Mouse (Mus musculus): ENCODE results near the gene Acox3. TPM values are rescaled to one million over a fixed set of nuclear protein-coding genes. Genes with fewer than 3 reads are reported as not detected.

Gene Acox3
- polyA plus RNA-seq, 1 experiment, result 0.11 TPM

DNA sequence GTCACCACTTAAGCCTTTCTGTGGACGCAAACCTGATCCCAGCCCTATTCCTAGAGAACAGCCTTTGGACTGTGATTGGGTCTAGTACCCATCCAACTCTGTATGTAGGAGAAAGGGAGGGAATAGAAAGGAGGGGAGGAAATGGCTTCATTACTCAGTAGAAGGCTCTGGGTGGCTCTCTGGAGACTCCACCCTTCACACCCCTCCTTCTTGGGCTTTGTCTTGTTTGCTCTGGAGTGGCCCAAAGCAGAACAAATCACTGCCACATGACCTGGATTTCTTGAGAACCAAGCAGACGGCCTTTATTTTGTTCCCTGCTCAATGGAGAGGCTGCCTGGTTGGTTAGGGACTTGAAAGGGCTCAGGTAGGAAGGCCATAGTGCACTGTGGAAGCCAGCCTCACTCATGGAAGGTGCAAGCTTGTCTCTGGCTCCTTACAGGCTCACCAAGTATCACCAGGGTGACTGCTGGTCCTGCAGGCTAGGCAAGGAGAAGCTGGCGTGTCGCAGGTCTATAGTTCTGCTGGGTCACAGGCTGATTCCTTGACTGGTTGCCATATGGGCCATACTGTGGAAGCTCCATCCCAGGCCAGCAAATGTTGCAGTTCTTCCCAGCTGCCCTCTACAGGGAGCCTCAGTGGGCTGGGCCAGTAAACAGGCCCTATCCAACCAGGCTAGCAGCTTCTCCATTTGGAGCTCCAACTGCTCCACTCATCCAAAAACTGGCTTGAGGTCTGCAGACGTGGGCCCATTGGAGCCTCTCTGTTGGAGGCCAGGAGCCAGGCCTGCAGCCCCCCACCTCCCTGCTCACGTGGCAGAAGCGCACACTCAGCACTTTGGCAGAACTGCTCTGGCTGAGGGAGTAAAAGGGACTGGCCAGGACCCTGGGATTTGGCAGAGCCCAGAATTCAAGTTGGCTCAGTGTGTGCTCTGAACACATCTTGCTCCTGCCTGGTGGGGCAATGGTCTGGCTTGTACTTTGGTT is 30.7 kb upstream of the Acox3 start:
- Histone ChIP-seq H3K27me3 (ENCODE audit: control insufficient read depth) (no peaks in the 10 kb centered on the region), H3K4me3 (replicated peaks) (no peak overlapping the region), H3K4me1 (ENCODE audit: control insufficient read depth) (no peaks in the 10 kb centered on the region), H3K36me3 (ENCODE audit: control insufficient read depth) (peaks cover 19% of the 10 kb centered on the region), H3K9me3 (ENCODE audit: control insufficient read depth, low read length) (no peaks in the 10 kb centered on the region)
- TF ChIP-seq GATA1 (IDR thresholded peaks at IDR 0.05; ENCODE audit: low read length), result no peak
- TF ChIP-seq TAL1 (IDR thresholded peaks at IDR 0.05; ENCODE audit: low read length), result no peak

GRCm38 (mm10) chr5:35552838-35553539 is 29.9 kb upstream of the Acox3 start:
- Histone ChIP-seq H3K4me1 (ENCODE audit: control insufficient read depth) (no peaks in the 10 kb centered on the region), H3K27me3 (ENCODE audit: control insufficient read depth) (no peaks in the 10 kb centered on the region), H3K36me3 (ENCODE audit: control insufficient read depth) (peaks cover 28% of the 10 kb centered on the region), H3K9me3 (ENCODE audit: control insufficient read depth, low read length) (no peaks in the 10 kb centered on the region), H3K4me3 (replicated peaks) (no peak overlapping the region)
- TF ChIP-seq GATA1 (IDR thresholded peaks at IDR 0.05; ENCODE audit: low read length), result no peak
- TF ChIP-seq TAL1 (IDR thresholded peaks at IDR 0.05; ENCODE audit: low read length), result no peak

GRCm38 (mm10) chr5:35556393-35556792 is 26.4 kb upstream of the Acox3 start:
- Histone ChIP-seq H3K9me3 (ENCODE audit: control insufficient read depth, low read length) (no peaks in the 10 kb centered on the region), H3K27me3 (ENCODE audit: control insufficient read depth) (no peaks in the 10 kb centered on the region), H3K4me1 (ENCODE audit: control insufficient read depth) (no peaks in the 10 kb centered on the region), H3K4me3 (replicated peaks) (no peak overlapping the region), H3K36me3 (ENCODE audit: control insufficient read depth) (peaks cover 60% of the 10 kb centered on the region)
- no peak for TF ChIP-seq TAL1 (IDR thresholded peaks at IDR 0.05; ENCODE audit: low read length)
- no peak for TF ChIP-seq GATA1 (IDR thresholded peaks at IDR 0.05; ENCODE audit: low read length)

DNA sequence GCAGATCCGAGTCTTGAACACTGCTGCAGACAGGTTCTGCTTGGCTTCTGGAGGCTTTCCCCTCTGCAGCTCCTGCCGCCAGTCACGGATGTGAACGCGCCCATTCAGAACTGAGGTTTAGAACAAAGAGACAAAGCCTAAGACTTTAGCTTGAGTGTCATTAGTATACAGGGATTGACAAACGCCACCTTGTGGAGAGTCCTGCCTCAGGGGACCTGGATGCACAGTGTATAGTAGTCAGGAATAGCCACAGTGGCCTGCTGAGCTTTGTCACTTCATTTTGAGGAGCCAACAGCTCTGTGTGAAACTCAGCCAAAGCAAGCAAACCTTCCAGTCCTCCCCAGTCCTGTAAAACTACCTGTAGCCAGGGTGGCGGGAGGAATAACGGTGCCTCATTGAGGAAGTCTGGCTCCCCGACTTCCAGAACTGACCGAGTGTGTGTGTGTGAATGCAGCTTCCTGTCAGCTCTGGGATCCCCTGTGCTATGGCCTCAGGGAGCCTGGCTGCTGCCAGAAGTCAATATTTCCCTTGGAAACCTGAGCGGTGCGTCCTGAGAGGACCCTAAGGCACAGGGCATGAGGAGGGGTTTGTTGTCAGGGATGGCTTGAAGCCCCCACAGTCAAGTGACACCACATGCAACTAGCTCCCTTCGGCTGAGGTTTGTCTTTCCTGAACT is 24.8 kb upstream of the Acox3 start:
- no peak overlapping the region for H3K4me3 ChIP-seq (replicated peaks)

GRCm38 (mm10) chr5:35559447-35559846 is 23.4 kb upstream of the Acox3 start:
- H3K9me3 ChIP-seq (ENCODE audit: control insufficient read depth, low read length), result no peaks in the 10 kb centered on the region
- no peaks in the 10 kb centered on the region for H3K27me3 ChIP-seq (ENCODE audit: control insufficient read depth)
- no peak for TF ChIP-seq TAL1 (IDR thresholded peaks at IDR 0.05; ENCODE audit: low read length)
- no peak overlapping the region for H3K4me3 ChIP-seq (replicated peaks)
- no peaks in the 10 kb centered on the region for H3K4me1 ChIP-seq (ENCODE audit: control insufficient read depth)
- H3K36me3 ChIP-seq (ENCODE audit: control insufficient read depth), result peaks cover 90% of the 10 kb centered on the region

More for the DNA sequence above, 24.8 kb upstream of the Acox3 start:
- Histone ChIP-seq H3K27me3 (ENCODE audit: control insufficient read depth) (no peaks in the 10 kb centered on the region), H3K4me1 (ENCODE audit: control insufficient read depth) (no peaks in the 10 kb centered on the region), H3K36me3 (ENCODE audit: control insufficient read depth) (peaks cover 77% of the 10 kb centered on the region), H3K9me3 (ENCODE audit: control insufficient read depth, low read length) (no peaks in the 10 kb centered on the region)
- TF ChIP-seq GATA1 (IDR thresholded peaks at IDR 0.05; ENCODE audit: low read length), result no peak
- no peak for TF ChIP-seq TAL1 (IDR thresholded peaks at IDR 0.05; ENCODE audit: low read length)

DNA sequence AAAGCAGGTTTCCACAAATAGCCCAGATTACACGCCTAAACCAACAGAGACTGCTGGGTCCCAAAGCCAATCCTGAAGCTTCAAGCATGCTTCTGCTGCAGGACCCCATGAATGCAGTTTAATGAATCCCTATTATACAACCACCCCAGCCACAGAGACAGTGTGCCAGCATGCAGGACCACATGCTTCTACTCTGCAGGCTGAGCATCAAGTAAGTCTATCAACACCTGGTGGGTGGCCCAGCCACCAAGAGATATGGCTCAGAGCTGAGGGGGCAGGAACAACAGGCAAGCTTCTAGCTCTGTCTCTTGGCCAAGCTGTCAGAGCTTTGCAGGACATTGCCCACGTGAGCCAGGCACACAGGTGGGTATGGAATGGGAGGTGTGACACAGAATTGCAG is 20.2 kb upstream of the Acox3 start:
- peaks cover 98% of the 10 kb centered on the region for H3K36me3 ChIP-seq (ENCODE audit: control insufficient read depth)
- TF ChIP-seq GATA1 (IDR thresholded peaks at IDR 0.05; ENCODE audit: low read length) (no peak), TAL1 (IDR thresholded peaks at IDR 0.05; ENCODE audit: low read length) (no peak)
- no peaks in the 10 kb centered on the region for H3K9me3 ChIP-seq (ENCODE audit: control insufficient read depth, low read length)
- no peak overlapping the region for H3K4me3 ChIP-seq (replicated peaks)
- no peaks in the 10 kb centered on the region for H3K27me3 ChIP-seq (ENCODE audit: control insufficient read depth)
- H3K4me1 ChIP-seq (ENCODE audit: control insufficient read depth), result no peaks in the 10 kb centered on the region

- Histone ChIP-seq H3K27me3 (ENCODE audit: control insufficient read depth) (no peaks in the 10 kb centered on the region), H3K4me3 (replicated peaks) (no peak overlapping the region), H3K36me3 (ENCODE audit: control insufficient read depth) (peaks cover 98% of the 10 kb centered on the region), H3K9me3 (ENCODE audit: control insufficient read depth, low read length) (no peaks in the 10 kb centered on the region), H3K4me1 (ENCODE audit: control insufficient read depth) (no peaks in the 10 kb centered on the region)
- TF ChIP-seq TAL1 (IDR thresholded peaks at IDR 0.05; ENCODE audit: low read length), result no peak
- TF ChIP-seq GATA1 (IDR thresholded peaks at IDR 0.05; ENCODE audit: low read length), result no peak
Measured at GRCm38 (mm10) chr5:35563449-35563848, 19.4 kb upstream of the Acox3 start.

- TF ChIP-seq GATA1 (IDR thresholded peaks at IDR 0.05; ENCODE audit: low read length), result no peak
- no peak for TF ChIP-seq TAL1 (IDR thresholded peaks at IDR 0.05; ENCODE audit: low read length)
- peaks cover 94% of the 10 kb centered on the region for H3K36me3 ChIP-seq (ENCODE audit: control insufficient read depth)
- H3K4me3 ChIP-seq (replicated peaks), result no peak overlapping the region
- no peaks in the 10 kb centered on the region for H3K9me3 ChIP-seq (ENCODE audit: control insufficient read depth, low read length)
- no peaks in the 10 kb centered on the region for H3K27me3 ChIP-seq (ENCODE audit: control insufficient read depth)
- no peaks in the 10 kb centered on the region for H3K4me1 ChIP-seq (ENCODE audit: control insufficient read depth)
Measured at GRCm38 (mm10) chr5:35565217-35565616, 17.6 kb upstream of the Acox3 start.

DNA sequence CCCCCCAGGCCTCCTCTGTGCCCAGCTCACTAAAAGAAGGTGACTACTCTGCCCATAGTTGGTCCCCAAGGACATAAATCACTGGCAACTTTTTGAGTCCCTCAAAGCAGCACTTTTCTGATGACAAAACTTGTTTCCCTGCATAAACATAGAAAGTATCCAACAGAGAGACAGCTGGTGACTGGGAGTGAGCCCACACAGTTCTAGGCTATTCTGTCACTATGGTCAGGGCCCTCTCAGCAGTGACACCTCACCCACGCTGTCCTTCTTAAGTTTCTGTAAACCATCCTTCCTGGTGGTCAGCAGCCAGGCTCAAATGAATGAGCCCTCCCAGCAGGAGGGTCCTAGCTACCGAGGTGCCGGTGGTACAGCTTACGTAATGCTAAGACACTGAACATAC is 16.2 kb upstream of the Acox3 start:
- no peak for TF ChIP-seq TAL1 (IDR thresholded peaks at IDR 0.05; ENCODE audit: low read length)
- TF ChIP-seq GATA1 (IDR thresholded peaks at IDR 0.05; ENCODE audit: low read length), result no peak
- Histone ChIP-seq H3K27me3 (ENCODE audit: control insufficient read depth) (no peaks in the 10 kb centered on the region), H3K9me3 (ENCODE audit: control insufficient read depth, low read length) (no peaks in the 10 kb centered on the region), H3K36me3 (ENCODE audit: control insufficient read depth) (peaks cover 96% of the 10 kb centered on the region), H3K4me1 (ENCODE audit: control insufficient read depth) (no peaks in the 10 kb centered on the region), H3K4me3 (replicated peaks) (no peak overlapping the region)

Data from erythroblast, embryonic 14.5 days (primary cell).